Mouse (Mus musculus): ENCODE results near the gene Edf1. TPM values are rescaled to one million over a fixed set of nuclear protein-coding genes. Genes with fewer than 3 reads are reported as not detected.

The Edf1 gene
- polyA plus RNA-seq, 1 experiment from 2014 or later: 318 TPM

DNA sequence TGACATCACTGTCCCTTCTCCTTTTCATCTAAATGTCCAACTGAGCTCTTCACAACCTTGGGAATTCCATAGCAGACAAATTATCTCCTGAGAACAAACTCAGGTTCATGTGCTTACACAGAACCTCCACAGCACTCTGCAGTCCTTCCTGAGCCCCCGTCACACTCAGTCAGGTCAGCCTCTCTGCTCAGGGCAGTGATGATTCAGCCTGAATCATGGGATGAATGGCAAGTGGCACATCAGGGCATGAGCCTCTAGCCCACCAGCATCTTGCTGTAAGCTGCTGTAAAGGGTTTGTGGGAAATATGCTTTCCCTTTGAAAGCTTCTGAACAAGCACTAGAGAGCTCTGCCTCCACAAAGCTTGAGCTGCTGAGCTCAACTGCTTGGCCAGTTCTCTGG, 41.1 kb downstream of the Edf1 start:
- H3K9ac ChIP-seq (replicated peaks; ENCODE audit: low read length): no peak overlapping the region
- DNase-seq: no peak
- no peaks in the 10 kb centered on the region for H3K27me3 ChIP-seq (ENCODE audit: control insufficient read depth, insufficient read depth, low read length)
- WGBS: 93% methylated on average over 1 of the region's 1 CpGs
- no peaks in the 10 kb centered on the region for H3K4me1 ChIP-seq (ENCODE audit: control insufficient read depth, insufficient read depth, low read length)
- no peak for ATAC-seq (ENCODE audit: low FRiP score, low TSS enrichment)
- peaks cover 86% of the 10 kb centered on the region for H3K36me3 ChIP-seq (ENCODE audit: control insufficient read depth, insufficient read depth, low read length)
- H3K9me3 ChIP-seq (ENCODE audit: control insufficient read depth, low read length): no peaks in the 10 kb centered on the region
- no peak overlapping the region for H3K4me2 ChIP-seq (ENCODE audit: low read length)
- no peak overlapping the region for H3K27ac ChIP-seq (replicated peaks; ENCODE audit: low read depth, low read length)
- no peak overlapping the region for H3K4me3 ChIP-seq (replicated peaks; ENCODE audit: low read depth, low read length)

DNA sequence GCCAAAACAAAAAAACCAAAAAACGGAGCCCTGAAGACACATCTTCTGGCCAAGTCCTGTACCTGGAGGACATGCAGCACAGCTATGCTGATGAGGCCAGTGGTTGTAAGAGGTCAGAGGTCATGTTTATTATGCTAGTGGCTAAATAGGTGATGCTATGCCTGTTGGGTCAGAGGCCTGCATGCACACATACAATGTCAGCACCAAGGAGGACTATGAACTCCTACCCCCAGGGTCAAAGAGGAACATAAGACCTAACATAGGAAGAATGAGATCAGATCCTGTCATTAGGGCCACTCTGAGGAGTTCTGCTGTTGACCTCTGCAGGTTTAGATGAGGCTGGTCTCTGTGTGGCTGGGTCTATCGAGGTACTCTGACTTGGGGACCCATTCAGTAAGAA, 42.4 kb downstream of the Edf1 start:
- H3K27me3 ChIP-seq (ENCODE audit: control insufficient read depth, insufficient read depth, low read length): no peaks in the 10 kb centered on the region
- H3K36me3 ChIP-seq (ENCODE audit: control insufficient read depth, insufficient read depth, low read length): peaks cover 79% of the 10 kb centered on the region
- 98% methylated on average over 2 of the region's 2 CpGs for WGBS
- H3K9me3 ChIP-seq (ENCODE audit: control insufficient read depth, low read length): no peaks in the 10 kb centered on the region
- H3K4me1 ChIP-seq (ENCODE audit: control insufficient read depth, insufficient read depth, low read length): no peaks in the 10 kb centered on the region
- no peak overlapping the region for H3K9ac ChIP-seq (replicated peaks; ENCODE audit: low read length)
- H3K27ac ChIP-seq (replicated peaks; ENCODE audit: low read depth, low read length): no peak overlapping the region
- no peak for DNase-seq
- ATAC-seq (ENCODE audit: low FRiP score, low TSS enrichment): no peak
- no peak overlapping the region for H3K4me3 ChIP-seq (replicated peaks; ENCODE audit: low read depth, low read length)
- H3K4me2 ChIP-seq (ENCODE audit: low read length): no peak overlapping the region

DNA sequence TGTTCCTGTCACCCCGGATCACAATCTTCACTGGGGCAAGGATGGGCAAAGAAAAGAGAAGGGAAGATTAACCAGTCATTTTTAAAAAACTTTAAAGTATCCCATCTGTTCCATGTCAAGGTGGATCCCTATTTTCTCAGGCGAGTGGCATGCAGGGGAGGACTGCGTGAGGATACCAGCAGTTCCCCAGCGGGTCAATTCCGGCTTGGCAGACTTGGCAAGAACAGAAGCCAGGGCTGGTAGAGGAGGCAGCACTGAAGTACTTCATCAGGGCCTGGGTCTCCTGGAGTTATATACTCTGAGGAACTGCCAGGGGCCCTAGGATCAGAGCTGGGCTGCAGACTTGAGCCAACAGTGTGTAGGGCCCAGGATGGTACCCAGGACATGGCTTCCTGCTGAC, 44.9 kb downstream of the Edf1 start:
- H3K36me3 ChIP-seq (ENCODE audit: control insufficient read depth, insufficient read depth, low read length): peaks cover 55% of the 10 kb centered on the region
- WGBS: 94% methylated on average over 5 of the region's 5 CpGs
- H3K27me3 ChIP-seq (ENCODE audit: control insufficient read depth, insufficient read depth, low read length): no peaks in the 10 kb centered on the region
- no peaks in the 10 kb centered on the region for H3K9me3 ChIP-seq (ENCODE audit: control insufficient read depth, low read length)
- H3K27ac ChIP-seq (replicated peaks; ENCODE audit: low read depth, low read length): no peak overlapping the region
- H3K4me1 ChIP-seq (ENCODE audit: control insufficient read depth, insufficient read depth, low read length): peaks cover 10% of the 10 kb centered on the region
- H3K9ac ChIP-seq (replicated peaks; ENCODE audit: low read length): no peak overlapping the region
- no peak for ATAC-seq (ENCODE audit: low FRiP score, low TSS enrichment)
- no peak overlapping the region for H3K4me2 ChIP-seq (ENCODE audit: low read length)
- H3K4me3 ChIP-seq (replicated peaks; ENCODE audit: low read depth, low read length): no peak overlapping the region
- no peak for DNase-seq

DNA sequence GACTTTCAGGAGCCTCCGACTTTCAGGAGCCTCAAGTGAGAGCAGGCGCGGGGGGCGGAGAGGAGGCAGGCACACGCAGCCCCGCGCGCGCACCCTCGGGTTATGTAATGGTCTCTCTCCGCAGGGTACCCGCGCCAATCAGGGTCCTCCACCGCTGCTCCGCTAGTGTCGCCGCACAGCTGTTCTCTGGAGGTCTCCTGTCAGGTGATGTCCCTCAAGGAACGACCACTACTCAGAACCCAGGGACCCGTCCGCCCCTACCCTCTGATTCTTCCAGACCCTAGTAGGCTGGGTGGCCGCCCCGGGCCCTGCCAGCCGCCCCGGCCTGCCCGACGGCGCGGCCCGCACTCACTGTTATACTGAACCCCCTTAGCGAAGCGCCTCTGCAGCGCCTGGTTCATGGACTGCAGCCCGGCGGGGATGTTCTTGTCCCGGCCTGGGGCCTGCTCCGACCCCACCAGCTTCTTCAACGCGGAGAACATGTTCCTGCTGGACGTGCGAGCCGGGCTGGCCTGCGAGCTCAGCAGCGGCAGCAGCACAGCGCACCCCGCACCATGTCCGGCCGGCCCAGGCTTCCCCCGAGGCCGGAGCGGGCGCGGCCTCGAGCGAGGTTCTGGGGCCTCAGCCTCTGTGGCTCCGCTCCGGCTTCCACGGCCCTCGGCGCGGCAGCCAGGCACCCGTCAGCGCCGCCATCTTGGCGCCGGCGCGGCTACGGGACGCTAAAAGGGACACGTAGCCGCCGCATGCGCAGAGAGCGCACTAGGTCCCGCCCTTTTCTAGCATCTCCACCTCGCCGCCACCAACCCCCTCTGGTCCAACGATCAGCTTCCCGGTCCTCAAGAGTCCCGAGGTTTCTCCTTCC, 50.3 kb downstream of the Edf1 start, which contains the start of gene Rabl6:
Gene Rabl6 (minus strand): TSS at position 761 of the 862 bp plus-strand sequence.
- Histone ChIP-seq H3K9ac (replicated peaks; ENCODE audit: low read length) (peak within 1 kb of the TSS; percentile 97), H3K4me2 (ENCODE audit: low read length) (peak within 1 kb of the TSS; percentile 74), H3K4me1 (ENCODE audit: control insufficient read depth, insufficient read depth, low read length) (peaks cover 15% of the 10 kb centered on the region), H3K27ac (replicated peaks; ENCODE audit: low read depth, low read length) (peak within 1 kb of the TSS; percentile 91), H3K36me3 (ENCODE audit: control insufficient read depth, insufficient read depth, low read length) (no peaks in the 10 kb centered on the region), H3K4me3 (replicated peaks; ENCODE audit: low read depth, low read length) (peak within 1 kb of the TSS; percentile 99), H3K9me3 (ENCODE audit: control insufficient read depth, low read length) (no peaks in the 10 kb centered on the region), H3K27me3 (ENCODE audit: control insufficient read depth, insufficient read depth, low read length) (no peaks in the 10 kb centered on the region)
- DNase-seq (peak; percentile 97), ATAC-seq (ENCODE audit: low FRiP score, low TSS enrichment) (peak; percentile 91)
- 1% methylated on average over 80 of the region's 80 CpGs for WGBS

DNA sequence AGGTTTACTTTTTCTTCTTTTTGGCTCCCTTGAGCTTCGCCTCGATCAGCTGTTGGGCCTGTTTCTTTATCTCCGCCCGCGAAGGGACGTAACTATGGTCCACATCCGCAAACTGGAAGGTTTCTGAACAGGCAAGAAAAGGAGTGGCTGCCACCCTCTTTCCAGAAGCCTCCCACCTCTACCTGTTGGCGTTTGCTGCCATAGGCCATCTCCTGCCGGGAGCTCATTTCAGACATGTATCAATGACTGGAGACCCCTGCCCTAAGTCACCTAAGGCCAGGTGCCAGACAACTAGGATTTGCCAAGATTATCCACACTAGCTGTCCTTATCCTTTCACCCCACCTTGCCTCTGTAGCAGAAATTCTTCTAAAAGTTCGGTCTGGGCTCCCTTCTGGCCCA, 51.0 kb downstream of the Edf1 start:
- H3K4me1 ChIP-seq (ENCODE audit: control insufficient read depth, insufficient read depth, low read length): peaks cover 15% of the 10 kb centered on the region
- peak overlapping the region; percentile 99 for H3K4me3 ChIP-seq (replicated peaks; ENCODE audit: low read depth, low read length)
- H3K36me3 ChIP-seq (ENCODE audit: control insufficient read depth, insufficient read depth, low read length): no peaks in the 10 kb centered on the region
- peak overlapping the region; percentile 74 for H3K4me2 ChIP-seq (ENCODE audit: low read length)
- H3K9ac ChIP-seq (replicated peaks; ENCODE audit: low read length): peak overlapping the region; percentile 97; the same call in 1 of the 2 replicates
- ATAC-seq (ENCODE audit: low FRiP score, low TSS enrichment) (peak; percentile 28; the same call in 1 of the 2 replicates), DNase-seq (no peak)
- no peaks in the 10 kb centered on the region for H3K9me3 ChIP-seq (ENCODE audit: control insufficient read depth, low read length)
- H3K27me3 ChIP-seq (ENCODE audit: control insufficient read depth, insufficient read depth, low read length): no peaks in the 10 kb centered on the region
- H3K27ac ChIP-seq (replicated peaks; ENCODE audit: low read depth, low read length): peak overlapping the region; percentile 91
- WGBS: 73% methylated on average over 10 of the region's 10 CpGs

Other genes with a start within 250 kb of the Edf1 start
- gene Grin1, start 238.7 kb upstream of the Edf1 start, polyA plus RNA-seq (2014; fragmentation: Nextera tagmentation; extraction: Ambion mirVana): 40.5 and 41.3 TPM in 2 replicates
- gene Man1b1, start 225.5 kb upstream of the Edf1 start, polyA plus RNA-seq (2014; fragmentation: Nextera tagmentation; extraction: Ambion mirVana): 71.2 and 78.7 TPM in 2 replicates
- gene Dpp7, start 201.5 kb upstream of the Edf1 start, polyA plus RNA-seq (2014; fragmentation: Nextera tagmentation; extraction: Ambion mirVana): 19.2 and 19.8 TPM in 2 replicates
- gene Uap1l1, start 192.2 kb upstream of the Edf1 start, polyA plus RNA-seq (2014; fragmentation: Nextera tagmentation; extraction: Ambion mirVana): 2.6 and 5.3 TPM in 2 replicates
- gene Sapcd2, start 185.5 kb upstream of the Edf1 start, polyA plus RNA-seq (2014; fragmentation: Nextera tagmentation; extraction: Ambion mirVana): 13.0 and 15.4 TPM in 2 replicates
- gene Entpd2, start 162.0 kb upstream of the Edf1 start, polyA plus RNA-seq (2014; fragmentation: Nextera tagmentation; extraction: Ambion mirVana): 2.0 and 2.1 TPM in 2 replicates
- 374 and 422 TPM in 2 replicates for gene Npdc1, start 158.5 kb upstream of the Edf1 start, polyA plus RNA-seq (2014; fragmentation: Nextera tagmentation; extraction: Ambion mirVana)
- gene Fut7, start 134.6 kb upstream of the Edf1 start, polyA plus RNA-seq (2014; fragmentation: Nextera tagmentation; extraction: Ambion mirVana): 0.17 and 0.26 TPM in 2 replicates
- gene Abca2, start 129.1 kb upstream of the Edf1 start, polyA plus RNA-seq (2014; fragmentation: Nextera tagmentation; extraction: Ambion mirVana): 16.9 and 17.7 TPM in 2 replicates
- 1.7 and 1.9 TPM in 2 replicates for gene Clic3, start 101.0 kb upstream of the Edf1 start, polyA plus RNA-seq (2014; fragmentation: Nextera tagmentation; extraction: Ambion mirVana)
- gene Paxx, start 96.8 kb upstream of the Edf1 start, polyA plus RNA-seq (2014; fragmentation: Nextera tagmentation; extraction: Ambion mirVana): 95.4 and 126 TPM in 2 replicates
- gene Ptgds, start 87.8 kb upstream of the Edf1 start, polyA plus RNA-seq (2014; fragmentation: Nextera tagmentation; extraction: Ambion mirVana): 3.7 and 71.9 TPM in 2 replicates
- gene Lcn12, start 63.9 kb upstream of the Edf1 start, polyA plus RNA-seq (2014; fragmentation: Nextera tagmentation; extraction: Ambion mirVana): not detected in 2 replicates
- 110 and 117 TPM in 2 replicates for gene Fbxw5, start 57.1 kb upstream of the Edf1 start, polyA plus RNA-seq (2014; fragmentation: Nextera tagmentation; extraction: Ambion mirVana)
- 5.5 and 6.1 TPM in 2 replicates for gene C8g, start 56.1 kb upstream of the Edf1 start, polyA plus RNA-seq (2014; fragmentation: Nextera tagmentation; extraction: Ambion mirVana)
- gene Traf2, start 10.9 kb upstream of the Edf1 start, polyA plus RNA-seq (2014; fragmentation: Nextera tagmentation; extraction: Ambion mirVana): 17.3 and 19.2 TPM in 2 replicates
- 2.1 and 3.9 TPM in 2 replicates for gene Mamdc4, start 17.0 kb downstream of the Edf1 start, polyA plus RNA-seq (2014; fragmentation: Nextera tagmentation; extraction: Ambion mirVana)
- 167 and 206 TPM in 2 replicates for gene Phpt1, start 17.4 kb downstream of the Edf1 start, polyA plus RNA-seq (2014; fragmentation: Nextera tagmentation; extraction: Ambion mirVana)
- 8.8 and 9.2 TPM in 2 replicates for gene Ajm1, start 23.9 kb downstream of the Edf1 start, polyA plus RNA-seq (2014; fragmentation: Nextera tagmentation; extraction: Ambion mirVana)
- gene Rabl6, start 50.7 kb downstream of the Edf1 start, polyA plus RNA-seq (2014; fragmentation: Nextera tagmentation; extraction: Ambion mirVana): 60.9 and 62.6 TPM in 2 replicates
- 0.28 and 0.33 TPM in 2 replicates for gene Ccdc183, start 59.8 kb downstream of the Edf1 start, polyA plus RNA-seq (2014; fragmentation: Nextera tagmentation; extraction: Ambion mirVana)
- 38.4 and 46.5 TPM in 2 replicates for gene Tmem141, start 64.2 kb downstream of the Edf1 start, polyA plus RNA-seq (2014; fragmentation: Nextera tagmentation; extraction: Ambion mirVana)
- gene Fcna, start 70.2 kb downstream of the Edf1 start, polyA plus RNA-seq (2014; fragmentation: Nextera tagmentation; extraction: Ambion mirVana): 2.8 TPM in 1 of 2 replicates, not detected in the other
- not detected in 2 replicates for gene Lcn8, start 95.3 kb downstream of the Edf1 start, polyA plus RNA-seq (2014; fragmentation: Nextera tagmentation; extraction: Ambion mirVana)
- not detected in 2 replicates for gene Lcn5, start 100.1 kb downstream of the Edf1 start, polyA plus RNA-seq (2014; fragmentation: Nextera tagmentation; extraction: Ambion mirVana)
- gene Lcn6, start 118.9 kb downstream of the Edf1 start, polyA plus RNA-seq (2014; fragmentation: Nextera tagmentation; extraction: Ambion mirVana): not detected in 2 replicates
- not detected in 2 replicates for gene Lcn10, start 124.9 kb downstream of the Edf1 start, polyA plus RNA-seq (2014; fragmentation: Nextera tagmentation; extraction: Ambion mirVana)
- gene Obp2a, start 142.2 kb downstream of the Edf1 start, polyA plus RNA-seq (2014; fragmentation: Nextera tagmentation; extraction: Ambion mirVana): not detected in 2 replicates
- 114 and 151 TPM in 2 replicates for gene Bmyc, start 148.9 kb downstream of the Edf1 start, polyA plus RNA-seq (2014; fragmentation: Nextera tagmentation; extraction: Ambion mirVana)
- gene Obp2b, start 179.2 kb downstream of the Edf1 start, polyA plus RNA-seq (2014; fragmentation: Nextera tagmentation; extraction: Ambion mirVana): not detected in 2 replicates
- not detected in 2 replicates for gene Lcn3, start 207.7 kb downstream of the Edf1 start, polyA plus RNA-seq (2014; fragmentation: Nextera tagmentation; extraction: Ambion mirVana)
- not detected in 2 replicates for gene Lcn11, start 219.2 kb downstream of the Edf1 start, polyA plus RNA-seq (2014; fragmentation: Nextera tagmentation; extraction: Ambion mirVana)
- not detected in 2 replicates for gene Gm13539, start 224.4 kb downstream of the Edf1 start, polyA plus RNA-seq (2014; fragmentation: Nextera tagmentation; extraction: Ambion mirVana)

Data from midbrain, embryonic 14.5 days (tissue).